Mouse (Mus musculus) cortical plate, adult 2 months (tissue): ENCODE data around the gene Fat3. TPM values are rescaled to one million over a fixed set of nuclear protein-coding genes. Genes with fewer than 3 reads are reported as not detected.

ENCODE experiments used
- H3K27ac ChIP-seq: fragments of 200-500 bp; 2 replicates; pipeline ENCODE4 v1.5.1; 2012; ENCODE audit warnings: low read length, control low read depth, inconsistent platforms; ENCODE audit not compliant: insufficient read depth
- H3K4me1 ChIP-seq: fragments of 200-500 bp; 2 replicates; pipeline ENCODE4 v1.6.1; 2011; ENCODE audit warnings: low read length; ENCODE audit not compliant: control insufficient read depth, insufficient read depth
- H3K4me3 ChIP-seq: fragments of 200-500 bp; 2 replicates; pipeline ENCODE4 v1.5.1; 2011; ENCODE audit warnings: mild to moderate bottlenecking, low read length, control low read depth; ENCODE audit not compliant: insufficient read depth
- CTCF ChIP-seq: fragments of 200-500 bp; IDR thresholded peaks from 2 replicates; pipeline ENCODE4 v1.5.1; 2011; ENCODE audit warnings: mild to moderate bottlenecking, control low read depth, low read length; ENCODE audit not compliant: insufficient read depth; ENCODE audit errors: extremely low read depth
- POLR2A ChIP-seq: fragments of 200-500 bp; IDR thresholded peaks from 2 replicates; pipeline ENCODE4 v1.6.1; 2011; ENCODE audit warnings: mild to moderate bottlenecking, low read length, control low read depth; ENCODE audit not compliant: insufficient read depth; ENCODE audit errors: extremely low read depth
- polyA plus RNA-seq: library from polyadenylated mRNA; depleted of rRNA; stranded (reverse); fragments of >200 nt; gene quantifications from 2 replicates; pipeline ENCODE4 v1.2.3, GENCODE M21; 2012

The Fat3 gene
- polyA plus RNA-seq, 1 experiment: 26.8 TPM

- H3K27ac ChIP-seq: no peak overlapping the region
- no peak overlapping the region for H3K4me3 ChIP-seq
- peaks cover 2% of the 10 kb centered on the region for H3K4me1 ChIP-seq
- no peak for TF ChIP-seq POLR2A
- no peak for TF ChIP-seq CTCF
These were observed 60.4 kb downstream of the Fat3 start for GRCm38 (mm10) chr9:16440638-16441037.

- Histone ChIP-seq H3K27ac (no peak overlapping the region), H3K4me3 (no peak overlapping the region), H3K4me1 (peaks cover 2% of the 10 kb centered on the region)
- TF ChIP-seq POLR2A (no peak), CTCF (no peak)
These were observed 61.1 kb downstream of the Fat3 start for GRCm38 (mm10) chr9:16439941-16440340.

- Histone ChIP-seq H3K4me3 (no peak overlapping the region), H3K4me1 (peaks cover 2% of the 10 kb centered on the region), H3K27ac (no peak overlapping the region)
- TF ChIP-seq POLR2A: no peak
- no peak for TF ChIP-seq CTCF
These were observed 63.3 kb downstream of the Fat3 start for GRCm38 (mm10) chr9:16437805-16438204.

GRCm38 (mm10) chr9:16428589-16428988, 72.5 kb downstream of the Fat3 start:
- no peak overlapping the region for H3K4me3 ChIP-seq
- no peak overlapping the region for H3K27ac ChIP-seq
- peaks cover under 1% of the 10 kb centered on the region for H3K4me1 ChIP-seq
- TF ChIP-seq POLR2A (no peak), CTCF (no peak)

GRCm38 (mm10) chr9:16422707-16423106, 78.4 kb downstream of the Fat3 start:
- no peak overlapping the region for H3K4me3 ChIP-seq
- no peak overlapping the region for H3K27ac ChIP-seq
- peaks cover 1% of the 10 kb centered on the region for H3K4me1 ChIP-seq
- TF ChIP-seq CTCF (no peak), POLR2A (no peak)

GRCm38 (mm10) chr9:16402815-16403214, 98.3 kb downstream of the Fat3 start:
- H3K4me3 ChIP-seq: no peak overlapping the region

GRCm38 (mm10) chr9:16398734-16399686, 102.1 kb downstream of the Fat3 start:
- H3K27ac ChIP-seq: no peak overlapping the region

More at GRCm38 (mm10) chr9:16402815-16403214, 98.3 kb downstream of the Fat3 start:
- no peak overlapping the region for H3K27ac ChIP-seq
- H3K4me1 ChIP-seq: peaks cover 2% of the 10 kb centered on the region
- no peak for TF ChIP-seq POLR2A

GRCm38 (mm10) chr9:16389141-16389540, 111.9 kb downstream of the Fat3 start:
- H3K4me1 ChIP-seq: no peaks in the 10 kb centered on the region
- H3K4me3 ChIP-seq: no peak overlapping the region
- TF ChIP-seq CTCF: no peak
- no peak for TF ChIP-seq POLR2A
- H3K27ac ChIP-seq: no peak overlapping the region

More at GRCm38 (mm10) chr9:16398734-16399686, 102.1 kb downstream of the Fat3 start:
- Histone ChIP-seq H3K4me1 (peaks cover 2% of the 10 kb centered on the region), H3K4me3 (no peak overlapping the region)
- TF ChIP-seq CTCF (no peak), POLR2A (no peak)

- no peaks in the 10 kb centered on the region for H3K4me1 ChIP-seq
These were observed 113.6 kb downstream of the Fat3 start for GRCm38 (mm10) chr9:16387527-16387926.

GRCm38 (mm10) chr9:16363713-16364112, 137.4 kb downstream of the Fat3 start:
- Histone ChIP-seq H3K4me1 (no peaks in the 10 kb centered on the region), H3K4me3 (no peak overlapping the region), H3K27ac (no peak overlapping the region)
- TF ChIP-seq POLR2A (no peak), CTCF (no peak)

More at GRCm38 (mm10) chr9:16387527-16387926, 113.6 kb downstream of the Fat3 start:
- Histone ChIP-seq H3K27ac (no peak overlapping the region), H3K4me3 (no peak overlapping the region)
- TF ChIP-seq CTCF: no peak
- TF ChIP-seq POLR2A: no peak
